Mouse (Mus musculus) hematopoietic multipotent progenitor cell, adult 10-12 weeks (in vitro differentiated cells): ENCODE measurements around the gene Dsn1. TPM values are rescaled to one million over a fixed set of nuclear protein-coding genes. Genes with fewer than 3 reads are reported as not detected.

Source experiments
- polyA plus RNA-seq: library from polyadenylated mRNA; stranded (reverse); fragments of >175 nt; gene quantifications from 2 replicates; pipeline ENCODE4 v1.2.3, GENCODE M21; 2012; ENCODE audit warnings: low replicate concordance

Dsn1 gene
- polyA plus RNA-seq: 0.98 and 1.1 TPM in 2 replicates

GRCm38 (mm10) chr2:157006511-157007233 lies at the start of gene Dsn1:
Gene Dsn1 (minus strand): TSS chr2:157007154.

GRCm38 (mm10) chr2:156991470-156992319 lies 15.3 kb downstream of the Dsn1 start, which contains the start of gene Ndrg3:
Gene Ndrg3 (minus strand): TSS chr2:156992056.

Other genes with a start within 250 kb of the Dsn1 start
- 7.5 and 9.6 TPM in 2 replicates for gene Myl9, start 231.7 kb downstream of the Dsn1 start, polyA plus RNA-seq
- 21.4 and 24.7 TPM in 2 replicates for gene Tgif2, start 167.1 kb downstream of the Dsn1 start, polyA plus RNA-seq
- 1.2 and 1.7 TPM in 2 replicates for gene 4930518I15Rik, start 149.2 kb downstream of the Dsn1 start, polyA plus RNA-seq
- 34.4 and 42.2 TPM in 2 replicates for gene Rab5if, start 144.0 kb downstream of the Dsn1 start, polyA plus RNA-seq
- gene Sla2, start 120.0 kb downstream of the Dsn1 start, polyA plus RNA-seq: 9.1 and 17.6 TPM in 2 replicates
- gene Ndrg3, start 15.1 kb downstream of the Dsn1 start, polyA plus RNA-seq: 3.8 and 7.1 TPM in 2 replicates
- 4.9 and 12.2 TPM in 2 replicates for gene Soga1, start 72.1 kb upstream of the Dsn1 start, polyA plus RNA-seq
- not detected in 2 replicates for gene Tldc2, start 79.9 kb upstream of the Dsn1 start, polyA plus RNA-seq
- 57.8 and 146 TPM in 2 replicates for gene Samhd1, start 128.1 kb upstream of the Dsn1 start, polyA plus RNA-seq
- 4.4 and 5.2 TPM in 2 replicates for gene Rbl1, start 197.4 kb upstream of the Dsn1 start, polyA plus RNA-seq